Mouse (Mus musculus) colon, adult 2 months (tissue): ENCODE measurements around the gene Clic6. TPM values are rescaled to one million over a fixed set of nuclear protein-coding genes. Genes with fewer than 3 reads are reported as not detected.

Experiments used
- polyA plus RNA-seq: library from polyadenylated mRNA; depleted of rRNA; stranded (reverse); fragments of >200 nt; gene quantifications from 2 replicates; pipeline ENCODE4 v1.2.3, GENCODE M21; 2012; rRNA removed

The Clic6 gene
- 8.2 and 11.9 TPM in 2 replicates for polyA plus RNA-seq

GRCm38 (mm10) chr16:92485436-92485835, at the start of gene Clic6:
Clic6 (plus strand) TSS chr16:92485736.

GRCm38 (mm10) chr16:92470706-92471105, 14.8 kb upstream of the Clic6 start, which contains the start of gene Rcan1:
Rcan1 (minus strand) TSS chr16:92470867.

Other genes starting within 250 kb of the Clic6 start
- gene Kcne2, start 193.3 kb upstream of the Clic6 start, polyA plus RNA-seq = 0.26 and 0.66 TPM in 2 replicates
- 23.3 and 45.6 TPM in 2 replicates for gene Smim11, start 184.4 kb upstream of the Clic6 start, polyA plus RNA-seq
- gene Fam243, start 164.3 kb upstream of the Clic6 start, polyA plus RNA-seq = not detected in 2 replicates
- gene Kcne1, start 126.3 kb upstream of the Clic6 start, polyA plus RNA-seq = not detected in 2 replicates
- gene Rcan1, start 14.9 kb upstream of the Clic6 start, polyA plus RNA-seq = 11.0 and 13.1 TPM in 2 replicates